Mouse (Mus musculus) brown adipose tissue, adult 24 weeks (tissue): ENCODE results near the gene Ltbp4. TPM values are rescaled to one million over a fixed set of nuclear protein-coding genes. Genes with fewer than 3 reads are reported as not detected.
A peak's percentile ranks its signal among the peaks of the same experiment; 100 is the strongest.

Experiments used
- H3K27ac ChIP-seq: fragments of 200-500 bp; replicated peaks from 2 replicates; pipeline ENCODE4 v1.5.1; 2012; ENCODE audit warnings: low read depth, mild to moderate bottlenecking, low read length
- H3K4me1 ChIP-seq: fragments of 200-500 bp; 2 replicates; pipeline ENCODE4 v1.6.1; 2012; ENCODE audit warnings: low read length, mixed read lengths; ENCODE audit not compliant: control insufficient read depth, insufficient read depth, insufficient read length
- H3K4me3 ChIP-seq: fragments of 200-500 bp; 2 replicates; pipeline ENCODE4 v1.5.1; 2012; ENCODE audit warnings: low read depth, mild to moderate bottlenecking, low read length, moderate library complexity; ENCODE audit not compliant: insufficient read depth
- polyA plus RNA-seq: library from polyadenylated mRNA; stranded (reverse); fragments of >200 nt; gene quantifications from 2 replicates; pipeline ENCODE4 v1.2.4, GENCODE M21; 2012; ENCODE audit not compliant: missing spikeins, insufficient read depth, insufficient read length

Ltbp4 gene
- polyA plus RNA-seq, 1 experiment: 25.9 TPM

DNA sequence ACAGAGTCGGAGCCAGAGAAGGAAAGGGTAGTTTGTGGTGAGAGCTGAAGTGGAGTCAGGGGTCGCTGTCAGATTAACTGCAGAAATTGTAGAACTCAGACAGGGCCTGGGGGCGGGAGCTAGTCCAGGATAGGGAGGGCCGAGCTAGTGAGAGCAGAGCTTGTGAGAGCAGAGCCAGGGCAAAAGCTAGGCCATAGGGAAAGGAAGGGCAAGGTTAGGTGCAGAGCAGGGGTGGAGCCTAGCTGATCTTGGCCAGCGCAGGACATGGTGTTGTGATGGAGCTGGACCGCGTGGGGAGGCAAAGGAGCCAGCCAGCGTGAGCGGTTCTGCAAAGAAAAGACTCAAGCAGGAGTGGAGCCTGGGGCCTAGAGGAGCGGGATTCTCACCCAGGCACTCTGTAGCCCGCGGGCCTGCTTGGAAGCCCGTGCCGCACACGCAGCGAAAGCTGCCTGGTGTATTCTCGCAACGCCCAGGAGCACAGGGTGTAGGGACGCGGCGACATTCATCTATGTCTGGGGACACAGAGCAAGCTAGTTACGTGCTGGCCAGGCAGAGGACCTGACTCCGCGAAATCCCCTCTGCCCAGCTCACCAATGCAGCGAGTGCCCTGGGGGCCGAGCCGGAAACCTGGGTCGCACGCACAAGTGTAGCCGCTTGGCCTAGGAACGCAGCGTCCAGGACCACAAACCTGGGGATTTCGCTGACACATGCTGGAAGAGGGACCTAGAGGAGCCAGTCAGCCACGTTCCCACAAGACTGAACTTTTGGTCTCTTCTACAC is 11.2 kb downstream of the Ltbp4 start:
- Histone ChIP-seq H3K27ac (peak overlapping the region; percentile 72), H3K4me3 (peak overlapping the region; percentile 39)

DNA sequence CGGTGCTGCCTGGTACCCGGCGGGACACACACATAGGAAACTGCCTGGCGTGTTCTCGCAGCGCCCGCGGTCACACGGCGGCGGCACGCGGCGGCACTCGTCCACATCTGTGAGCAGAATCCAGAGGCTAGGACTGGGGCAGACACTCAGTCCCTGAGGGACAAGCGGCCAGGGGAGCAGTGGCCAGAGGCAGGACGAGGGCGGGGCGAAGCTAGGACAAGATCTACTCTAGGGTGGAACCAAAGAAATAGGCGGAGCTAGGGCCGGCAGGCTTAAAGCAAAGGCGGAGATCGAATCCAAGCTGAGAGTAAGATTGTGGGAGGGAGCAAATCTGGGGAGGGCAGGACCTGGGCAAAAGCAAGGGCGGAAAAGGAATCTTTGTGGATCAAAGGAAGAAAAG is 11.8 kb downstream of the Ltbp4 start:
- Histone ChIP-seq H3K4me3 (peak overlapping the region; percentile 40), H3K27ac (peak overlapping the region; percentile 72)

More for the DNA sequence above, 11.2 kb downstream of the Ltbp4 start:
- H3K4me1 ChIP-seq: peaks cover 27% of the 10 kb centered on the region

DNA sequence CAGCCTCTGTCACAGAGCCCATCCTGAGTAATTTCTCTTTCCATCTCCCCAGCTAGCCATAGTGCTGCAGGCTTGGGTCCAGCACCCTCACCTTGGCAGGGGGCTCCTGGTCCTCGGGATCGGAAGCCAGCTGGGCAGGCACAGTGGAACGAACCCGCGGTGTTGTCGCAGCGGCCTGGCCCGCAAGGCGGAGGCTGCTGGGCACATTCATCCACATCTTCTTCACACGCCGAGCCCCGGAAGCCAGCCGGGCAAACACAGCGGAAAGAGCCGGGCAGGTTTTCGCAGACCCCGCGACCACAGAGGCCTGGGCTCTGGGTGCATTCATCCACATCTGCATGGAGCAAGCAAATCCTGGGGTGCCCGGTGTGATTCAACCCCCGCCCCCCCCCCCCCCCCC is 12.6 kb downstream of the Ltbp4 start:
- Histone ChIP-seq H3K4me1 (peaks cover 27% of the 10 kb centered on the region), H3K27ac (no peak overlapping the region), H3K4me3 (no peak overlapping the region)

More for the DNA sequence above, 11.8 kb downstream of the Ltbp4 start:
- H3K4me1 ChIP-seq: peaks cover 27% of the 10 kb centered on the region

GRCm38 (mm10) chr7:27324161-27324560 is 13.3 kb downstream of the Ltbp4 start:
- Histone ChIP-seq H3K4me1 (peaks cover 24% of the 10 kb centered on the region), H3K27ac (no peak overlapping the region)

GRCm38 (mm10) chr7:27323001-27323400 is 14.5 kb downstream of the Ltbp4 start:
- Histone ChIP-seq H3K4me3 (no peak overlapping the region), H3K4me1 (peaks cover 17% of the 10 kb centered on the region), H3K27ac (no peak overlapping the region)

More at GRCm38 (mm10) chr7:27324161-27324560, 13.3 kb downstream of the Ltbp4 start:
- no peak overlapping the region for H3K4me3 ChIP-seq

DNA sequence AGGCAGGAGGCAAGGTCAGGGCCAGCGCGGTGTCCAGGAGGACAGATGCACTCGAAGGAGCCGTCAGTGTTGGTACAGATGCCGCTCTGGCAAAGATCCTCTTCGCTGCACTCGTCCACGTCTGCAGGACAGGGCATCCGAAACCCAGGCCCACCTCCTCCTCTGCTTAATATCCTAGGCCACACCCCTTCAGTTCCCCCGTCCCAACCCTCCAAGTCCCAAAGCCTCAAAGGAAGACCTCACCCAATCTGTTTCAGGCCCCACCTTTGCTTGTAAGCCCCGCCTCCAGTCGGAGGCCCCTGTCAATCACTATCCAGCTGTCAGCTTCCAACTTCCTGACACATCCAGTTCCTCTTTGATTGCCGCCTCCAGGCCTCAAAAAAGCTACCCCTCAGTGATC is 15.2 kb downstream of the Ltbp4 start:
- peak overlapping the region; percentile 49; the same call in 1 of the 2 replicates for H3K27ac ChIP-seq
- peaks cover 13% of the 10 kb centered on the region; the same call in 1 of the 2 replicates for H3K4me1 ChIP-seq
- H3K4me3 ChIP-seq: 0 out of 2 replicates have a peak overlapping the region, but pooled peaks have one; percentile 17

DNA sequence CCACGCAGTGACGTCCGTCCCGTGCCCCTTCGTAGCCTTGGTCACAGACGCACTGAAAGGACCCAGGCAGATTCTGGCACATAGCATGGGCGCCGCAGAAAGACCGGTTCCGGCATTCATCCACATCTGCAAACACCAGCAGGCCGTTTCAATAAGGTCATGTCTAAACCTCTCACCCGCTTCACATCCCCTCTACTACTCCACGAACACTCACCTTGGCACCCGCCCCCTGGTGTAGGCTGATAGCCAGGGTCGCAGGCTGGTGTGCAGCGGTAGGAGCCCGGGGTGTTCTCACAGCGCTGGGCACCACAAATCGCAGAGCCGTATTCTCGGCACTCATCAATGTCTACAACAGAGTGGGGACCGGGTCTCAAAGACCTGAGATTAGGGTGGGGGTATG is 18.1 kb downstream of the Ltbp4 start:
- Histone ChIP-seq H3K27ac (no peak overlapping the region), H3K4me3 (no peak overlapping the region), H3K4me1 (peaks cover 2% of the 10 kb centered on the region; the same call in 1 of the 2 replicates)

GRCm38 (mm10) chr7:27315958-27316357 is 21.5 kb downstream of the Ltbp4 start:
- Histone ChIP-seq H3K4me3 (no peak overlapping the region), H3K27ac (no peak overlapping the region), H3K4me1 (peaks cover 2% of the 10 kb centered on the region; the same call in 1 of the 2 replicates)

DNA sequence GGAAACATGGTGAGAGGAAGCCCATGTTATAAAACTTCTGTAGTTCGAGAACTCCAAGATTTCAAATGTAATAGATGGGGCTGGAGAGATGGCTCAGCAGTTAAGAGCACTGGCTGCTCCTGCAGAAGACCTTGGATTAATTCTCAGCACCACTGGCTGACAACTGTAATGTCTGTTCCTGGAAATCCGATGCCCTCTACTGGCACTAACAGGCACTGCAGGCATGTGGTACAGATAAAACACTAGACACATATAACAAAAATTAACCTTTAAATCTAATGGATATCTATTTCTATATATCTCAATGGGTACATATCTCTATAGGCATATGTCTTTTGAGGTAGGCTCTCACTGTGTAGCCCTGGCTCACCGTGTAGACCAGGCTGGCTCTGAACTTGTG is 23.1 kb downstream of the Ltbp4 start:
- H3K4me1 ChIP-seq: peaks cover 7% of the 10 kb centered on the region
- H3K27ac ChIP-seq: no peak overlapping the region
- no peak overlapping the region for H3K4me3 ChIP-seq

- H3K4me1 ChIP-seq: peaks cover 7% of the 10 kb centered on the region
- no peak overlapping the region for H3K27ac ChIP-seq
- no peak overlapping the region for H3K4me3 ChIP-seq
These were observed 25.7 kb downstream of the Ltbp4 start for GRCm38 (mm10) chr7:27311651-27312284.

DNA sequence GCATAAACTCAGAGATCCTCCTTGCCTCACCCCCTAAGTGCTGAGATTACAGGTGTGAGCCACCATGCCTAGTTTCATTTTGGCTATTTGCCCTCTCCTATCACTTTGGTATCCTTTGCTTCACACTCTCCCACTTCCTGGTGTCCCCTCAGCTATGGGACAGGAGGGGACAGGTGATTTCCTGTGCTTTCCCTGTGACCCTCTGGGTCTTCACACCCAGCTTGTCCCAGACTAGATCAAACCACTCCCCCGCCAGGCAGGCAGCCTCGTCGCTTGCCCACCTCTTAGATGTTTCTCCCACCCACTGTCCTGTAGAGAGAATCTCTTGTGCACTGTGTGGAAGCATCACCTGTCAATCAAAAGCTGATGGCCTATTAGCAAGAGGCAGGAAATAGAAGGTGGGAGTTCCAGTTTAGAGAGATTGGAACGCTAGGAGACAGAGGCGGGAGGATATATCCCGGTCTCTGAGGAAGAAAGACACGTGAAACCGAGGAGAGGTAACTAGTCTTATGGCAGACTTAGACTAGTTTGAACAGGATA is 26.4 kb downstream of the Ltbp4 start:
- no peak overlapping the region for H3K4me3 ChIP-seq

GRCm38 (mm10) chr7:27310306-27310705 is 27.2 kb downstream of the Ltbp4 start:
- H3K4me1 ChIP-seq: peaks cover 7% of the 10 kb centered on the region
- no peak overlapping the region for H3K27ac ChIP-seq
- no peak overlapping the region for H3K4me3 ChIP-seq

More for the DNA sequence above, 26.4 kb downstream of the Ltbp4 start:
- Histone ChIP-seq H3K27ac (no peak overlapping the region), H3K4me1 (peaks cover 7% of the 10 kb centered on the region)

DNA sequence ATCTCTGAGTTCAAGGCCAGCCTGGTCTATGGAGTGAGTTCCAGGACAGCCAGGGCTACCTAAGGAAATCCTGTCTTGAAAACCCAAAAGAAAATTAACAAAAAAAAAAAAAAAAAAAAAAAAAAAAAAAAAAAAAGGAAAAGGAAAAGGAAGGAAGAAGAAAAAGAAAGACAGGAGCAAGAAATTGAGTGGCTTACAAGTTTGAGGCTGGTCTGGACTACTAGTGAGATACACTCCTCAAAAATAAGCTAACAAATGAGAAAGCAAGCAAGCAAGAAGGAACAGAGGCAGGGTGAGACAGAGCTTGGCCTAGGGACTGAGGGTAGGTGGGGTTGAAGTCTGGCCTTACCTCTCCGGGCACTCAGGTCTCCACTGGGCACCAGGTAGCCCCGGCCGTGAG is 27.7 kb downstream of the Ltbp4 start:
- H3K4me3 ChIP-seq: no peak overlapping the region
- H3K4me1 ChIP-seq: peaks cover 7% of the 10 kb centered on the region
- H3K27ac ChIP-seq: no peak overlapping the region

DNA sequence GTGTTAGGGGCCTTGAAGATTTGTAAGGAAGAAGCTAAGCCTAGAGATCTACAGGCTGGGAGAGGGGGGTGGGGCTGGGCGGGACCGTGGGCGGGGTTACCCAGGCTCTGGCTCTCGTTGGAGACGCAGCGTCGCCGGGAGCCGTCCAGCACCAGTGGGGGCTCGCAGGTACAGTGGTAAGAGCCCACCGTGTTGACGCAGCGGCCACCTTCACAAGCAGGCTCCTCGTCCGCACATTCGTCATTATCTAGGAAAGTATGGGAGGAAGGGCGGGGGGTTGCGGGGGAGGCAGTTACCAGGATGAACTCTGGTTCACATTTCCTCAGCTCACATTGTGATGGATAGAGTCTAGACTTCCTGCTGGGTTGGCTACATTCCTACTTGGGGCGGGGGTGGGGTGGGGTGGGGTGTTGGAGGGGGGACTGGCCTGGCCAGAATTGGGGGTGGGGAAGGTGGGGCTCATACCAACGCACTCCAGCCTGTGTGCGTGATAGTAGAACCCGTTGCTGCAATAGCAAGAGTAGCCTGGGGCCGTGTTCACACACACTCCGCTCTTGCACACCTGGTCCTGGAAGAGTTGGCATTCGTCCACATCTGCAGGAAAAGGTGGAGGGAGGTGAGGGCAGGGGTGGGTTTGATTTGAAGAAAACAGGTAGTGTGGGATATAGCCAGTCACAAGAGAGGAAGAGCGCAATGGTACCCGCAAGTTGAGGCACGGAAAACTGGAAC is 28.5 kb downstream of the Ltbp4 start:
- Histone ChIP-seq H3K4me3 (no peak overlapping the region), H3K27ac (peak overlapping the region; percentile 58; the same call in 1 of the 2 replicates), H3K4me1 (peaks cover 7% of the 10 kb centered on the region)

GRCm38 (mm10) chr7:27307551-27307950 is 29.9 kb downstream of the Ltbp4 start:
- peaks cover 7% of the 10 kb centered on the region for H3K4me1 ChIP-seq
- H3K27ac ChIP-seq: no peak overlapping the region
- H3K4me3 ChIP-seq: no peak overlapping the region
